Mouse (Mus musculus) neural tube, embryonic 11.5 days (tissue): ENCODE data around the gene Psmd14. TPM values are rescaled to one million over a fixed set of nuclear protein-coding genes. Genes with fewer than 3 reads are reported as not detected.

ENCODE experiments used
- ATAC-seq: fragments of 200-750 bp; cut with Nextera tagmentation; 2 replicates; pipeline ENCODE4 v1.8.0; 2017; ENCODE audit warnings: moderate number of reproducible peaks, mild to moderate bottlenecking, moderate TSS enrichment, moderate library complexity; ENCODE audit not compliant: insufficient read depth, low FRiP score, low TSS enrichment
- DNase-seq: peaks from one replicate; pipeline ENCODE4 v3.0.0-alpha.2; 2015; ENCODE audit warnings: low spot score
- H3K27ac ChIP-seq: fragments of 300-500 bp; sonication (generic); 2 replicates; pipeline ENCODE4 v1.5.1; 2014; ENCODE audit warnings: low read depth, mild to moderate bottlenecking, low read length
- H3K27me3 ChIP-seq: fragments of 300-500 bp; sonication (generic); 2 replicates; pipeline ENCODE4 v1.6.1; 2014; ENCODE audit warnings: mild to moderate bottlenecking, low read length, mixed read lengths; ENCODE audit not compliant: control insufficient read depth, insufficient read depth
- H3K36me3 ChIP-seq: fragments of 300-500 bp; sonication (generic); 2 replicates; pipeline ENCODE4 v1.6.1; 2014; ENCODE audit warnings: mild to moderate bottlenecking, low read length, moderate library complexity, mixed read lengths; ENCODE audit not compliant: control insufficient read depth, insufficient read depth
- H3K4me1 ChIP-seq: fragments of 300-500 bp; sonication (generic); 2 replicates; pipeline ENCODE4 v1.6.1; 2014; ENCODE audit warnings: low read length, mixed read lengths; ENCODE audit not compliant: control insufficient read depth, insufficient read depth
- H3K4me2 ChIP-seq: fragments of 300-500 bp; sonication (generic); 2 replicates; pipeline ENCODE4 v1.6.1; 2014; ENCODE audit warnings: low read depth, mild to moderate bottlenecking, moderate library complexity
- H3K4me3 ChIP-seq: fragments of 300-500 bp; sonication (generic); 2 replicates; pipeline ENCODE4 v1.5.1; 2014; ENCODE audit warnings: low read depth, low read length
- H3K9ac ChIP-seq: fragments of 300-500 bp; sonication (generic); 2 replicates; pipeline ENCODE4 v1.6.1; 2014; ENCODE audit warnings: mild to moderate bottlenecking, low read length
- H3K9me3 ChIP-seq: fragments of 300-500 bp; sonication (generic); 2 replicates; pipeline ENCODE4 v1.6.1; 2016; ENCODE audit warnings: low read length; ENCODE audit not compliant: control insufficient read depth
- WGBS: fragments of 180-500 bp; shearing (Covaris S2); extraction: QIAGEN DNeasy Blood & Tissue Kit; methylation state at CpG from one replicate; pipeline ENCODE4 v1.1.7; 2014; 5-methylcytosine and 5-hydroxymethylcytosine counted together
- polyA plus RNA-seq: library from polyadenylated mRNA; unstranded; fragments of >200 nt; fragmentation: Nextera tagmentation; extraction: Ambion mirVana; gene quantifications from 2 replicates; pipeline ENCODE4 v1.2.1, GENCODE M21; 2014

Gene Psmd14
- polyA plus RNA-seq, 1 experiment from 2014 or later = 268 TPM

- DNase-seq (no peak), ATAC-seq (no peak)
- no peak overlapping the region for H3K4me3 ChIP-seq
- H3K36me3 ChIP-seq = no peaks in the 10 kb centered on the region
- WGBS = 94% methylated on average over 3 of the region's 3 CpGs
- no peaks in the 10 kb centered on the region for H3K27me3 ChIP-seq
- no peaks in the 10 kb centered on the region for H3K4me1 ChIP-seq
- H3K9me3 ChIP-seq = no peaks in the 10 kb centered on the region
- H3K27ac ChIP-seq = no peak overlapping the region
- H3K9ac ChIP-seq = no peak overlapping the region
- no peak overlapping the region for H3K4me2 ChIP-seq
Measured at GRCm38 (mm10) chr2:61689086-61689485, 22.4 kb upstream of the Psmd14 start.

DNA sequence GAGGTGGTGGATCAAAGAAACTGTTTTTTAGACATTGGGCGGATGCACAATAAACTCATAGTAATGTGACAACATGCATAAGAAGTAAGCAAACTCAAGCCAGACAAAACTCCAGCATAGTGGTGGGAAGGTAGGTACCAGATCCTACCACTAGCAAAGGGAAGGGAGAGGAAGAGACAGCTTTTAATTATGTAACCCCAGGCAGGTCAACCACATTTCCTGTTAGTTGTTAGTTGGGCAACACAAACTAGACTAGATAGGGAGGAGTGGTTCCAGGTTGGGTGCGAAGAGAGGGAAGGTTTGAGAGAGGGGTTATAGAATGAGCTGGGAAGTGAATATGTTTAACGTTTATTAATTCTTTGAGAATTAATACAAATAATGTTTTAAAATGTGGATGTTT lies 1.9 kb upstream of the Psmd14 start:
- ATAC-seq (no peak), DNase-seq (no peak)
- Histone ChIP-seq H3K9me3 (no peaks in the 10 kb centered on the region), H3K4me3 (no peak overlapping the region), H3K27ac (no peak overlapping the region), H3K27me3 (no peaks in the 10 kb centered on the region), H3K36me3 (no peaks in the 10 kb centered on the region), H3K9ac (no peak overlapping the region), H3K4me2 (no peak overlapping the region), H3K4me1 (no peaks in the 10 kb centered on the region)
- 91% methylated on average over 3 of the region's 3 CpGs for WGBS

DNA sequence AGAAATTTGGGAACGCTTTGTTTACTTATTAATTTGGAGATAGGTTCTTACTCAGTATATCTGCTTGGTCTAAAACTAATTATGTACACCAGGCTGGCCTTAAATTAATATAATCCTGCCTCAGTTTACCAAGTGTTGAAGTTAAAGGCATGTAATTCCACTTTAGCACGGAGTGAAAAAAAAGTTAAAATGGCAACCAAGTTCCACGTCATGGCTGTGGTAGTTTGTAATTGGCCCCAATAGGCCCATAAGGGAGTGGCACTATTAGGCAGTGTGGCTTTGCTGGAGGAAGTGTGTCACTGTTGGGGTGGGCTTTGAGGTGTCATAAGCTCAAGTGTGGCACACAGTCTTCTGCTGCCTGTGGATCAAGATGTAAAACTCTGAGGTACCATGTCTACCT lies 1.0 kb downstream of the Psmd14 start:
- Histone ChIP-seq H3K9me3 (no peaks in the 10 kb centered on the region), H3K36me3 (no peaks in the 10 kb centered on the region), H3K27me3 (no peaks in the 10 kb centered on the region), H3K9ac (peak overlapping the region; percentile 90), H3K27ac (no peak overlapping the region), H3K4me1 (no peaks in the 10 kb centered on the region), H3K4me2 (peak overlapping the region; percentile 61), H3K4me3 (peak overlapping the region; percentile 90)
- 52% methylated on average over 3 of the region's 3 CpGs for WGBS
- ATAC-seq (no peak), DNase-seq (no peak)

DNA sequence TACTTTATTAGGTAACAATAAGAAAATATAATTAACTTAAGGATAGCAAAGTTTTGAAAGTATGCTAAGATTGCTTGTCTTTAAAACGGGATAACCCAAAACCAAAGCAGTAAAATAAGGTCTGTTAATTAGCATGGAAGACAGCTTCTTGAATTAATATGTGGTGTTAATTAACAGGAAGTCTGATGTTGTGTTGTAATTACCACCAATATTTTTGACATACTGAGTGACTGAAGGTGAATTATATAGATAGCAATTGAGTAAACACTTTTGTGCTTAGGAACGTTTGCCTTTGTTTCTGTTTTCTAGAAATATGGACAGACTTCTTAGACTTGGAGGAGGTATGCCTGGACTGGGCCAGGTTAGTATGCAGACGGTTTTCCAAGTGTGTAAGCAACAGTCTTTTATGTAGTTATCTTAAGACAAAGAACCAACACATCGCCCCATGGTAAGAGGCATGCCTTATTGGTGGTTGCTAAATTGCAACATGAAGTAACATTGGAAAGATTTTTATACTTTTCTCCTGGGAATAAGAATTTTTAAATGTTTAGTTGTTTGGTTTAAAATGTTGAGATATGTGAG lies 11.0 kb downstream of the Psmd14 start:
- Histone ChIP-seq H3K4me2 (no peak overlapping the region), H3K27me3 (no peaks in the 10 kb centered on the region), H3K9me3 (no peaks in the 10 kb centered on the region), H3K4me3 (no peak overlapping the region), H3K27ac (no peak overlapping the region), H3K36me3 (no peaks in the 10 kb centered on the region), H3K9ac (no peak overlapping the region), H3K4me1 (no peaks in the 10 kb centered on the region)
- DNase-seq = no peak
- no peak for ATAC-seq
- WGBS = 85% methylated on average over 4 of the region's 4 CpGs

- Histone ChIP-seq H3K9ac (no peak overlapping the region), H3K4me2 (no peak overlapping the region), H3K36me3 (no peaks in the 10 kb centered on the region), H3K4me3 (no peak overlapping the region), H3K27me3 (no peaks in the 10 kb centered on the region), H3K9me3 (no peaks in the 10 kb centered on the region), H3K4me1 (no peaks in the 10 kb centered on the region), H3K27ac (no peak overlapping the region)
- ATAC-seq (no peak), DNase-seq (no peak)
- WGBS = 87% methylated on average over 11 of the region's 11 CpGs
Measured at GRCm38 (mm10) chr2:61732802-61733486, 21.4 kb downstream of the Psmd14 start.

GRCm38 (mm10) chr2:61734175-61734574 lies 22.7 kb downstream of the Psmd14 start:
- ATAC-seq (no peak), DNase-seq (no peak)
- no peak overlapping the region for H3K27ac ChIP-seq
- H3K4me3 ChIP-seq = no peak overlapping the region
- H3K9me3 ChIP-seq = no peaks in the 10 kb centered on the region
- no peaks in the 10 kb centered on the region for H3K36me3 ChIP-seq
- no peak overlapping the region for H3K4me2 ChIP-seq
- no peaks in the 10 kb centered on the region for H3K27me3 ChIP-seq
- no peak overlapping the region for H3K9ac ChIP-seq
- WGBS = 97% methylated on average over 1 of the region's 1 CpGs
- H3K4me1 ChIP-seq = no peaks in the 10 kb centered on the region

- Histone ChIP-seq H3K27me3 (no peaks in the 10 kb centered on the region), H3K27ac (no peak overlapping the region), H3K4me3 (no peak overlapping the region), H3K9me3 (no peaks in the 10 kb centered on the region), H3K36me3 (no peaks in the 10 kb centered on the region), H3K4me1 (no peaks in the 10 kb centered on the region), H3K9ac (no peak overlapping the region), H3K4me2 (no peak overlapping the region)
- DNase-seq (no peak), ATAC-seq (no peak)
- WGBS = 73% methylated on average over 1 of the region's 1 CpGs
Measured at GRCm38 (mm10) chr2:61746051-61746450, 34.6 kb downstream of the Psmd14 start.

GRCm38 (mm10) chr2:61746580-61746979 lies 35.1 kb downstream of the Psmd14 start:
- ATAC-seq = no peak

GRCm38 (mm10) chr2:61747411-61747810 lies 35.9 kb downstream of the Psmd14 start:
- H3K36me3 ChIP-seq = no peaks in the 10 kb centered on the region
- DNase-seq = no peak
- no peaks in the 10 kb centered on the region for H3K9me3 ChIP-seq
- H3K27me3 ChIP-seq = no peaks in the 10 kb centered on the region
- WGBS = 77% methylated on average over 2 of the region's 2 CpGs
- no peak overlapping the region for H3K27ac ChIP-seq
- no peak overlapping the region for H3K9ac ChIP-seq
- no peak overlapping the region for H3K4me2 ChIP-seq
- H3K4me1 ChIP-seq = no peaks in the 10 kb centered on the region
- no peak for ATAC-seq
- no peak overlapping the region for H3K4me3 ChIP-seq

More at GRCm38 (mm10) chr2:61746580-61746979, 35.1 kb downstream of the Psmd14 start:
- H3K27me3 ChIP-seq = no peaks in the 10 kb centered on the region
- no peaks in the 10 kb centered on the region for H3K9me3 ChIP-seq
- no peak for DNase-seq
- 83% methylated on average over 2 of the region's 2 CpGs for WGBS
- no peaks in the 10 kb centered on the region for H3K4me1 ChIP-seq
- no peaks in the 10 kb centered on the region for H3K36me3 ChIP-seq
- H3K9ac ChIP-seq = no peak overlapping the region
- H3K4me2 ChIP-seq = no peak overlapping the region
- H3K4me3 ChIP-seq = no peak overlapping the region
- no peak overlapping the region for H3K27ac ChIP-seq
